Mouse (Mus musculus) monocyte, adult 5-6 weeks (primary cell): ENCODE measurements around the gene Znrd1. TPM values are rescaled to one million over a fixed set of nuclear protein-coding genes. Genes with fewer than 3 reads are reported as not detected.
"Not testable (repeated sequence)": the region's sequence is repeated elsewhere in the genome, so short reads cannot be mapped to it uniquely, and the experiment has no call there.

ENCODE experiments used
- ATAC-seq: fragments of 153-309, 156-312 bp; replicated peaks from 2 replicates; pipeline ENCODE4 v1.8.0; 2017; ENCODE audit warnings: mild to moderate bottlenecking; ENCODE audit not compliant: low TSS enrichment, insufficient number of reproducible peaks, severe bottlenecking, poor library complexity, low FRiP score
- total RNA-seq: library from RNA; stranded (forward); fragments of 200-1000, 200-491, 200-594 nt; gene quantifications from 3 replicates; pipeline ENCODE4 v1.2.3, GENCODE M21; 2017

Znrd1 gene
- total RNA-seq, result 28.2 to 45.0 TPM (median 30.5 TPM) in 3 replicates

DNA sequence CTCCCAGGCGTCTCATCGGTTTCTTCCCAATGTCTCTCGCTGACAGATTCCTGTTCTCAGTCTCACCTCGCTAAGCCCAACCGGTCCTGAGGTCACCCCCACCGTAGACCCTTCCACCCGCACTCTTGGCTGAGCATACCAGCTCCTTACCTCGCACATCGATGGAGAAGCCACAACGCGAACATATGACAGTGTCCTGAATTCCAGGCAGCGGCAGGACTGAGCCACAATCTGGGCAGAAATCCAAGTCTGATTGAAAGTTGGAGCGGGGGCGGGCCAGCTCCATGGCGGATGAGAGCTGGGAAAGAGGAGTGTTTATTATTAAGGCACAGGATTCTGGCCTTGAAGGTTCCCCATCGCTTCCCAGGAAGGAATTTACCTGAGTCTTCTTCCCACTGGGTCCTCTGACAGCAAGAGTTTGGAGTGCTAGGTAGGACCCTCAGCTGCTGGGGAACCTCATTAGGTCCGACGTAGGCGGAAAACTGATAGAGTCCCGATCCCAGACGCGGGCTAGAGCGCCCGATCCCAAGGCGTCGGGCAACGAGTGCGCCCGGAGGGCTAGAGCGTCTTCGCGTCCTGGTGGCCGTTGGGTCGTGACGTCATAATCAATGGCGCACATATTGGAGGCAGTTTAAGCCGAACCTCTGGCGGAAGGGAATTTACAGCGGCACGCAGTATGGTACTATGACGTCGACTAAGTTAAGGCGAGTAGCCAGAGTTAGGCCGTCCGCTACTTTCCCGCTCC, at the start of gene Znrd1, which contains the start of gene Znrd1as:
Znrd1 (minus strand) TSS at position 561 of the 745 bp plus-strand sequence.
Znrd1as (plus strand) TSS at position 594 of the 745 bp plus-strand sequence.
- peak; percentile 91 for ATAC-seq

DNA sequence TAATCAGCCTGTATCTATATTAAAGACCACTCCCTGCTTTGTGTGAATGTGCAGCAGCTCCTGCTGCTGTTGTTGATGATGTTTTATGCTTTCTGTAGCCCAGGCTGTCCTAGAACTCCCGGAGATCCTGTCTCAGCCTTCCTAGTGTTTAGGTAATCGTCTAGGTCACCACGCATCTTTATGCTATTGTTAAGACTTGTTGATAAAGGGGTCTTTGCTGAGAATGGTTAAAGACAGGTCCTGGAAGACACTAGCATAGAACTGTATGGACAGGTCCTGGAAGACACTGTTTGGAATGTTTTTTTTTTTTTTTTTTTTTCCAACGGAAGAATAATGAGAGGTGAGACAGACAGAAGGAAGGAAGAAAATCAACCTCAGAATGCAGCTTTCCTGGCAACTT, 45.0 kb upstream of the Znrd1 start:
- no peak for ATAC-seq

DNA sequence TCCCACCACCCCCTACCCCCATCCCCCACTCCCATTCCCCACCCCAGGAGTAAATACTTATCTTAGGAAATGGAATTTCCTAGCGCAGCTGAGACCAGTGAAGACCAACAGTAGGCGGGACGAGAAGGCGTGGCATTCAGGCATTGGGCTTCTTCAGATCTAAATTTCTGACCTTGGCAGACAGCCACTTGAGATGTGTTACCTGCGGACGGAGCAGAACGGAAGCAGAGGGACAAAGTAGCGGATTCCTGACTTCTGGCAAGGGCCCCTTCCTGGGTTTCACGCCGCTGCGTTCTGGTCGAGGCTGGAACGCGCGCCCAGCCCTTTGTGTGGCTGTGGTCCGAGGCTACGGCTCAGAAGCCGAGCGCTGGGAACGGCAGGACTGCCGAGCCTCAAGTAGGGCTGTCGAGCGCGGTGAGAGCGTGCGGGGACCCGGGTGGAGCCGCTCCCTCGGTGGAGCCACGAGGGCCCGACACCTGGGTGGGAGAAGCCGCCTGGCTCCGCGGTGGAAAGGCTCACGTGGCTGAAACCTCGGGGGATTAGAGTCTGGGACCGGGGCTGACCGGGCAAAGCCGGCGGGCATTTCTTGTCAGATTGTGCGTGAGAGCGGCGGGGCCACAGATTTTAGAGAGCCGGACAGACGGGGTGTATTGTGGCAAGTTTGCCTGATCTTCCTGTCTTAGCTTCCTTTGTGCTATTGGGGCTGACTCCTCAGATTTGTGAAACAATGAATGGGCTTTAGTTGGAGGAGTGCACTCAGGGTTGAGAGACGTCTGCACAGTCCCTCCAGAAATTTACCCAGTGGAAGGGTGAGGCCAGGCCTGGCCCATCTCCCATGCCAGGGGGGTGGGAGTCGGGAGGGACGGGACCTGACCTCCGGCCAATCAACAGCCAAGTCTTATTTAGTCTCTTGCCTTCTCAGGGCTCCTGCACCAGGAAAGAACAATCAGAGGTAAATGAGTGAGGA, 44.3 kb upstream of the Znrd1 start:
- ATAC-seq, result no peak

DNA sequence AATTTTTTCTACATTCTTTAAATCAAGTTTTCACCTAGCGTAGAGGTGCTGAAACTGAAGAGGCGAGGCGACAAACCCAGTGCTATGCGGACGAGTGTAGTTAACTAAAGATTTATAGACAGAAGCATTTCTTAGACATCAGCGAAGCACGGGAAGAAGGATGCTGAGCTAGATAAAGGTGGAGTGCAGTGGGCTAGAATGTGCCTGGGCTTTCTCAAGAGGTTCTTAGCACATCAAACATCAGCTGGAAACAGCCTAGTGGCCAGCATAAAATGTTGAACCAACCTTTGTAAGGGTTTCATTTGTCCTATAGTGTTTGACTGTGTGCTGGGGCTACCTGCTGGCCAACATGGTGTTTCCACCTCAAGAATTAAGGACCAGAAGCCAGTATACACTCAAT, 42.5 kb upstream of the Znrd1 start, which contains the start of gene Zfp57:
Zfp57 (plus strand) TSS at position 301 of the 400 bp plus-strand sequence.
- no peak for ATAC-seq

DNA sequence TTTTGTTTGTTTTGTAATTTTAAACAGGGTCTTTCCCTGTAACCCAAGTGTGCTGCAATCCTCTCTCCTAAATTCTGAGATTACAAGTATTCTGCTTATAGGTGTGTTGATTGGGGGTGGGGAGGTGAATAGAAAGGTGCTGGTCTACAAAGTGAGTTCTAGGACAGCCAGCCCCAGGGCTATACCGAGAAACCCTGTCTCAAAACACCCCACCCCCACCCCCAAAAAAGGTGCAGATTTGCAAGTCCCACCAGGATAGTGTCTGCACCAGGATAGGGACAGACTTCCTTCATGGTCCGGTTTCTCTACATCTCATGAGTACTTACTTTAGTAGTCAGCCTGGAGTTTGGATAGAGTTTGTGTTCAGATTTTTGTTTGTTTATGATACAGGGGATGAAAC, 40.1 kb upstream of the Znrd1 start:
- no peak for ATAC-seq

DNA sequence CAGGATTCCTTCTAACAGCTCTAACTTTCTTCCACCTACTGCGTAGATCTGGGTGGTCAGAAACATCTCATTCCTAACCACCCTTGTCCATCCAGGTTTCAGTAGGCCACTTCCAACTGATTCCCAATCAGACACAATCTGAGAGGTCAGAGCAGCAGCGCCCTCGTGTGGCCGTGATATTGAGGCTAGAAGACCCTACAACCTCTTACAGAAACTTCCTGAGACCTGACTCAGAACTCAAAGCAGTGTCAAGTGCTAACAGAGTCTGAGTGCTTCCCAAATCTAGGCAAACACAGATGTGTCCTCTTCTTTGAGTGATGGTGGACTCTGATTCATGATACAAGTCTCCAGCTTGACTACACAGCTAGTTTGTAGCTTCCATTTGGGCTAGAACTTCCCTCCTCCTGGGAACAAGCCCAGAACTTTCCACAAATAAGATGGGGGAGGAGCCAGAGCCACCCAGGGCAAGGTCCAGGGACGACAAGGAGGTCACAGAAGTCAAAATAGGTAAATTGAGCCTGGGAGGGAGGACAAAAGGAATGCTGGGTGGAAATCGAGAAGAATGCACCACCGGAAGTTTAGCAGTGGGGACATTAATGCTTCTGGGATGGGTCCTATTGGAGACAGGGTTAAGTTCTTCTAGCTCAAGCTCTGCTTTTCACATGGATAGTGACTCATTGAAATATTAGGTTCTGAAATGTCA, 38.8 kb upstream of the Znrd1 start:
- no peak for ATAC-seq

DNA sequence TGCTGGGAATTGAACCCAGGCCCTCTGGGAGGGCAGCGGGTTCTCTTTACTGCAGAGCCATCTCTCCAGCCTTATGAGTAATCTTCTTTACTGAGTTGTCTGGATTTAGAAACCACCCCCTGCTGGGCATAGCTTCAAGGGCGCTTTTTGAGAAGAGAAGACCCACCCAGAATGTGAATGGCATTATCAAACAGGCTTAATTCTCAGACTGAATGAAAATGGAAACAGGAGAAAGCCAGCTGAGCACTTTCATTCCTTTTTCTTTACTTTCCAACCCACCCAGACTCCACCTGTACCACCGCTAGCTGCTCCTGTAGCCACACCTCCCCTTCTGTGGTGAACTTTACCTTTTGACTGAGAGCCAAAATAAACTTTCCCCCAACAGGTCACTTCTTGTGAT, 37.1 kb upstream of the Znrd1 start:
- no peak for ATAC-seq

DNA sequence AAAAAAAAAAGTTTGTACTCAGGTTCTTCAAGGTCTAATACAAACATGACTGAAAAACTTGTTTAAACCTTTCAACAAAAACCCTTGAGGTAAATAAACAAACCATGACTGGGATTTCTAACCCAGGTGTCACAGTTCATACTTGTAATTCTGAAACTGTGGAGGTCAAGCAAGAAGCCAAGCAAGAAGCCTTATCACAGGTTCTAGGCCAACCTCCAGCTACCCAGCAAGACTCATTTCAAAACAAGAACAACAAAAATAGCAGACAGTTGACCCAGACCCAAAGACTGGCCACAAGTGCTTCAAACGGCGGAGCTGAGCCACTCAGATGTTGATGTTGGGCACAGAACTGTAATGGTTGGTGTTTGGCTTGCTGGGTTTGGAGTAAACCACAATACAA, 36.2 kb upstream of the Znrd1 start:
- ATAC-seq, result no peak

DNA sequence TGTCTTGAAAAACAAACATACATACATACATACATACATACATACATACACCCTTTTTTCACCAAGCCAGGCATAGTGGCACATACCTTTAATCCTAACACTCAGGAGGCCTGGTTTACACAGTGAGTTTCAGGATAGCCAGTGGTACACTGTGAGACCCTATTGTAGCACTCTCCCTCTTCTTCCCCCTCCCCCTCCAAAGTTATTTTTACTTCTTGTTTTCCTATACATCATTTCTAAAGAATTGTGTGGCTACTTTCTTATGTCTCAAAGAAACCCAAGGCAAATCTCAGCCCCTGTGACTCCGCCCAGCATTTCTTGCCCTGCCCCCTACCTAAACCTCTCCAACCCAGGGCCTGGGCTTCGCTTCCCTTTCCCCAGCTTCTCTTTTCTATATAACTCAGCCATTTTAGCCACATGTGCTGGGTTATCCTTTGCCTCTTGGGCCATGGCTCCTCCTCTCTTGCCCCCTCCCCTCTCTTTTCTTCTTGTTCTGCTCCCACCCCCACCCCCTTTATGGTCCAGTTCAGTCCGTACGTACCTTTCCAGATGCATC, 35.5 kb upstream of the Znrd1 start:
- ATAC-seq, result no peak

DNA sequence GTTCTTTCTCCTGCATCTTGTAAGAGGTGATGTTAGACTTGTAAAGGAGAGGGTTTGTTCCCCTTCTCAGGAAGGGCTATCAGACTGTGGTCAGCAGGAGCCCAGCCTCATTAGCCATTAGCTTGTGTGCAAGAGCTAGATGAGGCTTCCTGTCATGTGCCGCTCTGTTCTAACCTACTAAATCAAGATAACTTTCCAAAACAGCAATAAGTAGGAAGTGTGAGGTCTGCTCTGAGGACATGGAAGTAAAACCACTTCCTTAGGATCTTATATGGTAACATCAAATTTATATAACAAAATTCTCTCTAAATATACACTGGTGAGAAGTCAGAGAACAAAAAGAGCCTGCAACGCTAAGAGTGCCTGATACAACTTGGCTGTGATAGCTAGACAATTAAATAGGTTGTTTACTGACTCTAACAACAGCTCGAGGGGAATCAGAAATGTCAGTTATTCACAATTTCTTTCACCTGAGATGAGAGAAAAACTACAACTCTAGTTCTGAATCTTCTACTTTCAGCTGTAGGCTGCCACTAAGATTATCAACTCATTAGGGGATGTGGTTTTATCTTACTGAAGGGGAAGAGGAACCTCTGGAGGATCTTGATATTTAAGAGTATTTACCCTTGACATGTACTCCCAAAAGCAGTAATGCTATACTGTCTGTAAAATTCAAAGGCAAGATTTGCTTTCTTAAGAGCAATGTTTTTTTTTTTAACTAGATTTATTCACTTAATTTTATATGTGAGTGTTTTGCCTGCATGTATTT, 34.2 kb upstream of the Znrd1 start:
- ATAC-seq, result no peak

DNA sequence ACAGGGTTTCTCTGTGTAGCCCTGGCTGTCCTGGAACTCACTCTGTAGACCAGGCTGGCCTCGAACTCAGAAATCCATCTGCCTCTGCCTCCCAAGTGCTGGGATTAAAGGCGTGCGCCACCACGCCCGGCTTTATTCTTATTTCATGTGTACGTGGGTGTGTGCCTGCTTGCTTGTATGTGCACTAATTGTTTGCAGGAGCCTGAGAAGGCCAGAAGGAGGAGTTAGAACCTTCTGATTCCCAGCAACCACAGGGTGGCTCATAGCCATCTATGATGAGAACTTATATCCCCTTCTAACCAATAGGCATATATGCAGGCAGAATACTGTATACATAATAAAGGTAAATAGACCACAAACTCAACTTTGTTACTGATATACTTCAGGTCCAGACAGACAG, 32.3 kb upstream of the Znrd1 start:
- ATAC-seq, result not testable (repeated sequence)

DNA sequence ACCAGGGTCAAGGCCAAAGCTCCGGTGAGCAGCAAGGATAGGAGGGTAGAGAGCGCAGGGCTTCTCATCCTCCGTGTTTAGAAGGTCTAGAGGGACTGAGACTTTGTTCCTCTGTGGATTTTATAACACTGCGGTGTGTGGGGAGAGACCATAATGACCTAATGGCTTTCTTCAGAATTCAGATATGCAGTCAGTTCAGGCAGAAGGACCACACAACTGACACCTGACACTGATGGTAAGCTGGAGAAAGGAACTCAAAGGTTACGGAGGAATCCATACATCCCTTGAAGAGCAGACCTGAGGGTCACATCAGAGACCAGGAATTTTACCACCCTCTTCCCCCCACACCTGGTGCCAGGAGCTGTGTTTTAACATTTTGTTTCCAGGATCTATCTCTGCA, 31.1 kb upstream of the Znrd1 start, which contains the start of gene H2-M5:
H2-M5 (minus strand) TSS at position 101 of the 400 bp plus-strand sequence.
- no peak for ATAC-seq

DNA sequence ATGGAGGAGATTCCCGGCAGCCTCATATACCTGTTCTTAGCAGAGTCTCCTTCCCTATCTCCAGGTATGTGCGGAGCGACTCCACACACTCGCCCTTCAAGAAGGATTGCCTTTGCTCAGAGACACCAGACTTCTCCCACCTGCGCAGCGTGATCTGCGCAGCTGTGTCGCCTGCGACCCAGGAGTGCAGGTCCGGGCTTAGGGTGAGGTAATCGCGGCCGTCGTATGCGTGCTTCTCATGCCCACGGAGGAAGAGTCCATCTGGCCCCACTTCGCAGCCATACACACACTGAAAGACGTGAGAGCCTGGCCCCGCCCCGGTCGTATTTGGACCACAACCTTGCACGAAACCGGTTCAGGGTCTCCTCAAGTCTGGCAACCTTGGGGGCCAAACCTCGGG, 30.1 kb upstream of the Znrd1 start:
- no peak for ATAC-seq

DNA sequence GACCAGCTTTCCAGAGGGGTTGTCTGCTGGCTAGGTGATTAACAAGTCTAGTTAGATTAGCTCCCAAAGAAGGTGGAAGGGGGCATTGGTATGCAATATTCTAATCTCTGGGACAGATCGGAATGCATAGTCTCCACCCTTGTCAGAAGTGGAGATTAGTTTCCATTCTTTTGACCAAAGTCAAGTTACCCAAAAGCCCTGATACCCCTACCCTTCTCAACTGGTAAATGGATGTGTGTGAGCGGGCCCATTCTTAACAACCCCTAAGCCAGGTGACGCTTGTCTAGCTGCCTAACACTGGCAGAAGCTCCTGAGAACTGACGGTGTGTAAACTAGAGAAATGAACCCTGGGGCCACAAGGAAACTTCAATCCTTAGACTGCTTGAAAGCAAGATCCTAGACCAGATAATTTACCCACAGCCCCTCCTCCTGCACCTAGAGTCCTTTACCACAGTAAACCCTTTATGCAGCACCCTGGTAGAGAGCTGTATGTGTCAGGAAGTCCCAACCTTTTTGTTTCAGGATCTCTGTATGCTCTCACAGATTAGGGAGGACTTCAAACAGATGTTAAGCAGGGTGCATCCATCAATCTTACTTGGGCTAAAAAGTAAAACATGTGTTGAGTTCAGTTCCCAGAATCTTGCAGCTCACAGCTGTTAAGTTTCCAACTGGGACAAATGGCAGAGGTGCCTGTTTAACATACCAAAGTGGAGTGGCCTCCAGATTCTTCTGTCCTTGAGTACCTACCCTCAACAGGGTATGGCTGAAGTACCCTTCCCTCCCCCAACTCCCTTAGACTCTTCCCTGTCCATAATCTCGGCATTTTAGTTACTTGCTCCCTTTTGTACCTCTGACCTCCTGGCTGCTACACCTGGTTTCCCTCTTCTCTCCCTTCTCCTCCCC, 24.1 kb upstream of the Znrd1 start:
- no peak for ATAC-seq

DNA sequence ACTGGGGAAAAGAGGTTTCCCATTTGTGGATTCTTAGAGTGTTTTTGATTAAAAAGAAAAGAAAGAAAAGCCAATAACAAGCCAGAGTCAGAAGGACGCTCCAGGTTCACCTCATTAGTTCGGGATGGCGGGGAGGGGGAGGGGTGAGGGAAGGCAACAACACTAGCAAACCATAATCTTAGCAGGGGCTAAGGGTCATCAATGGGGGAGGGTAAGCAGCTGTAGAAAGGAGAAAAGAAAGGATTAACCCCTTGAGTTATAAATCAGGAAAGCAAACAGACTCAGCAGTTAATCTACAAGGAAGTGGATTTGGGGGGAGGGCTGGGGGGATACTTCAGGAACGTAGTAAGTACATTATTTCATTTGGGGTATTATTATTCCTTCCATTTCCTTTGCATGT, 23.5 kb upstream of the Znrd1 start:
- ATAC-seq, result no peak

DNA sequence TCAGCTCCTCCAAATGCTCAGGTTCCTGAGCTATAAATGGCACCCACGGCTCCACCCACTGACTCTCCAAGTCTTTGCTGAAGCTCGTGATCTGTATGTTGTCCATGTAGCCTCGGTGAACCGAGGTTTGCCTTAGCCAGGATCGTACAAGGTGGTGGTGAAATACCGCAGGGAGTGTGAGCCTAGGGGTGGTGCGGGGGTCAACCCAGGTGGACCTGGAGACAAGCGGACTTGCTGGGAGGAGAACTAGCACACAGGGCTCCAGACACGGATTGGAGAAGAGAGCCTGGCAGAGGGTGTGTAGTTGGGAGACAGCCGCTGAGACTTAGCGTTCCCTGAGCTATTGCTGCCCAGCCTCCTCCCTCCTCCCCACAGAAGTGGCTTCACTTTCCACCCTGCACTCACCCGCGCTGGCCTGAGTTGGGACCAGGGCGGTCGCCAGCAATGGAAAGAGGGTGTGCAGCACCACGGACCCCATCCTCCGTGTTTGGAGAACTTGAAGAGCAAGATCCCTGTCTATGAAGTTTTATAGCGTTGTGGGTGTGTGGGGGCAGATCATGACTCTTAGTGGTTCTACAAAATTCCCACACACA, 23.0 kb upstream of the Znrd1 start, which contains the start of gene 2410137M14Rik:
2410137M14Rik (minus strand) TSS at position 17 of the 593 bp plus-strand sequence.
- ATAC-seq, result peak; percentile 13; the same call in 1 of the 2 replicates
